Mouse (Mus musculus) cerebellum, postnatal 25 days (tissue): ENCODE measurements at regions not wholly inside any gene's neighbourhood (a gene's known extent, or its start where the extent isn't known, plus 50 kb on each side); places are given as distances from the start of the nearest gene placed in this dataset.

Experiments
- DNase-seq, 2 experiments: peaks; one replicate each; pipeline ENCODE4 v3.0.0; 2021; ENCODE audit warnings: mixed read lengths in 2 of 2

DNA sequence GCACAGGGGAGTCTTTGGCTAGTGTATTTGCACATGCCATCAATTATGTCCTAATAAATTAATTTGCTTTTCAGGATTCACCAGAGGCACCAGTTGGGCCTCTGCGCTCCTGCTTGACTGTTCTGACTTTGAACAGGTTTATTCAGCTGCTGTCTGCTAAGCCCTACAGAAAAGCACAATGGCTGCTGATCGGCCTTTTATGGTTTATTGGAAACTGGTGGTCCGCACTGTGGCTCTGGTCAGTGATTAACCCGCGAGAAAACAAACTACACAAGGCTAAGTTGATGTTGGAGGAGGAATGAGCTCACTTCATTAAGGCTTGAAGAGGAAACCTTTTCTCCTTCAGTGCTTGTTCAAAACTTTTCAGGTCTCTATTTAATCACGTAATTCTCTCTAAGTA, 208.4 kb upstream of the Gpr101 start:
- DNase-seq, result no peak

GRCm38 (mm10) chrX:57709115-57709877, 205.7 kb upstream of the Gpr101 start:
- DNase-seq, result no peak

DNA sequence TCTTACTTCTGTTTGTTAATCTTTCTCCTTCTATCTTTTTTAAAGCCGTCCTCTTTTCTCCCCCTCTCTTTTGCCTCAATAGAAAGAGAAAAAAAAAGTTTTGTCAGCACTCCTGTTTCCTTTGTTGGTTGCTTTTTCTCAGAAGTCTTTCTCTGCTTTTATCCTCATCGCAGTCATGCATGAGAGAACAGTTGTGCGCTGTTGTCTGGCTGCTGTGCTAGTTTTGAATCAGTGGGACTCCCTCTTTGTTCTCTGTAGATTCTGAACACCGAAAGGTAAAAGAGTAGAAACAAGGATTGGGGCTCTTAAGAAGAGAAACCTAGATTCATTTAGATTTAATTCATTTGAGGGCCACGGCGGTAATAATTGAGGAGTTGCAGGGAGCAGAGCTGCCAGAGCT, 204.9 kb upstream of the Gpr101 start:
- DNase-seq, result no peak

GRCm38 (mm10) chrX:57707932-57708331, 204.4 kb upstream of the Gpr101 start:
- DNase-seq, result no peak

DNA sequence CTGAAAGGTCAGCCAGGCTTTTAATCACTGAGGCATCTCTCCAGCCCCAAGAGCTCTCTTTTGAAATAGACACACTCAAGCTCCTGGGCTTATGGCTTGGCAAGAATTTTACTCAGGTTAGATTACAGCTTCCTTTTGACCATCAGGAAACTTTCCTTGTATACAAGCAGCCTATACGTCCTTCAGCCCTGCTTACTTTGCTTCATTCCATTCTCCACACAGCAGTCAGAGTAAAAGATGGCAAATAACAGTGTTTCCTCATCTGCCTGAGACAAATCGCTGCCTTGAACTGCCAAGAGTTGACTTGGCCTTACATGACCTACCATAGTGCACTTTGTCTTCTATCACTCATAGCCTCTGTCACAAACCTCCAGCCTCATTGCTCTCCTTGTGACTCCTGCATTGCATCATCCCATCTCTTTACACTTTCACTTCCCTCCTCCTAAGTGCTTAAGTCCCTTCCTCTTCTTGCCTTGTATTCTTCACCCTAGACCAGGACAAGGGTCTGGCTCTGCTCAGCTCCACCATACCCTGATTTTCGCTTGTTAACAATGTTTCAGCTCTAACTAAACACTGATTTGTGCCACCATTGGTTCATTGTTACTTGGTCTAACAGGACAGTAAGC, 203.2 kb upstream of the Gpr101 start:
- DNase-seq, result no peak

- DNase-seq, result no peak
Measured at GRCm38 (mm10) chrX:57692506-57692905, 188.9 kb upstream of the Gpr101 start.

DNA sequence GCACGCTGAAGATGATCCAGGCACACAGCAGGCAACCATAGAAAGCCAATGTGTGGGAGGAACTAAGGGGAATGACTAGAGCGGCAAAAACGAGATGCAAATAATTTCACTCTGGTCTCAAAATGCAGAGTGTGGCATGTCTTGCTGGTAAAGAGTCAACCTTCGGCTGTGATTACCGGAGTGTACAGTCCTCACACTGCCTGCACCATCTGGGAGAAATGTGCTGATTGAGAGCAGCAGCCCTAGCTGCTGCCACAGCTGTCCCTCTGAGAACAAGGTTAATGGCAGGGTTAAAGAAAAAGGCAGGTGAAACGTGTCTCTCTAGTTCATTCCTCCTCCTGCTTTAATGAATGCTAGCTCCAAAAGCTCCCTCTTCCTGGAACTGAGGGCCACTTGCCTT, 173.2 kb upstream of the Gpr101 start:
- DNase-seq, result no peak

DNA sequence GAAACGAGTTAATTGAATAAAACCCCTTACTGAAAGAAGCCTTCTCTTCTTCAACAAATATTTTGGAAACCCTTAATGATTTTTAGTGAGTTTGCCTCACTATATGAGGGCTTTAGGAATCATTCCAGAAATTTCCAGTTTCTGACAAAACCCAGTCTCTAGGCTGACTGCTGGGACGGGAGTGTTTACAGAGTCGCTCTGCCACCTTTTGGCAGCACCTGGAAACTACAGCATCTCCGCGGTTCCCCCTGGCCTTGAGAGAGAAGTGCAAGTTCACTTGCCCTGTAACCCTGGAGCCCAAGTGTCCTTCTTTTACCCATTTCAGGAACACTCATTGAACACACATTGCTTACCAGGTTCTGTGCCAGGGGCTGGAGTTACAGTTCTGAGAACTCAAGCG, 171.4 kb upstream of the Gpr101 start:
- peak; percentile 37 to 67 for DNase-seq

- DNase-seq, result peak; percentile 39 to 61
Measured at GRCm38 (mm10) chrX:57659571-57659970, 156.0 kb upstream of the Gpr101 start.

DNA sequence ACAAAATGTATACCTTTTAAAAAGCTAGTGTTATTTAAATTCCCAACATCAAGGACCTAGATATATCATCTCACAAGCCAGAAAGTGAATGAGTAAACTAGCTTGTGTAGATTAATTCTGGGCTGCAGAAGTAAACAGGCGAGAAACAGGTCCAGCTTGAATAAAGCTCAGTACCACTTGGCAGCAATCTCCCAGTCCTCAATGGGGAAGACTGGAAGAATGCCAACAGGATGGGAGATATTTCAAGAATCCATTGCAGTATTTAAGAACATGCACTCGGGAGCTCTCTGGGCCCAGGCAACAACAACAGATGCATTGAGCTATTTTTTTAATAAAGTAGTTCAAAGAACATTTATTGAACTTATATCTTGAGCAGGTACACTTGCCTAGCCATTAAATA, 152.5 kb upstream of the Gpr101 start:
- DNase-seq, result peak in 1 of 2 experiments; percentile 15

- DNase-seq, result no peak
Measured at GRCm38 (mm10) chrX:57655483-57655882, 151.9 kb upstream of the Gpr101 start.
